Mouse (Mus musculus) erythroblast, embryonic 14.5 days (primary cell): Measurements from ENCODE around the gene Aspdh. TPM values are rescaled to one million over a fixed set of nuclear protein-coding genes. Genes with fewer than 3 reads are reported as not detected.

ENCODE experiments used
- H3K27me3 ChIP-seq: 2 replicates; pipeline ENCODE4 v1.6.1; 2012; ENCODE audit warnings: inconsistent platforms; ENCODE audit not compliant: control insufficient read depth
- H3K36me3 ChIP-seq: 2 replicates; pipeline ENCODE4 v1.6.1; 2012; ENCODE audit warnings: mild to moderate bottlenecking, inconsistent platforms; ENCODE audit not compliant: control insufficient read depth
- H3K4me1 ChIP-seq: 2 replicates; pipeline ENCODE4 v1.6.1; 2012; ENCODE audit warnings: inconsistent platforms; ENCODE audit not compliant: control insufficient read depth
- H3K4me3 ChIP-seq: replicated peaks from 2 replicates; pipeline ENCODE3; 2012; ENCODE audit warnings: moderate library complexity, mild to moderate bottlenecking, inconsistent platforms
- H3K9me3 ChIP-seq: 2 replicates; pipeline ENCODE4 v1.6.1; 2012; ENCODE audit warnings: low read length, inconsistent platforms, mixed read lengths; ENCODE audit not compliant: control insufficient read depth
- GATA1 ChIP-seq: IDR thresholded peaks from 2 replicates; pipeline ENCODE4 v1.6.1; 2012; ENCODE audit warnings: low read length, inconsistent platforms, mixed read lengths
- TAL1 ChIP-seq: IDR thresholded peaks from 3 replicates; pipeline ENCODE4 v1.6.1; 2012; ENCODE audit warnings: low read length, inconsistent platforms, mixed read lengths
- polyA plus RNA-seq: library from polyadenylated mRNA; stranded (reverse); fragments of >175 nt; gene quantifications from 2 replicates; pipeline ENCODE4 v1.2.3, GENCODE M21; 2012

Gene Aspdh
- polyA plus RNA-seq, 1 experiment = 0.17 TPM

GRCm38 (mm10) chr7:44435796-44436195, 29.4 kb upstream of the Aspdh start:
- H3K27me3 ChIP-seq = peaks cover 86% of the 10 kb centered on the region
- no peaks in the 10 kb centered on the region for H3K36me3 ChIP-seq
- H3K9me3 ChIP-seq = peaks cover 4% of the 10 kb centered on the region
- H3K4me3 ChIP-seq = no peak overlapping the region
- TF ChIP-seq TAL1 = no peak
- TF ChIP-seq GATA1 = no peak
- H3K4me1 ChIP-seq = peaks cover 60% of the 10 kb centered on the region

- H3K4me3 ChIP-seq = no peak overlapping the region
- H3K36me3 ChIP-seq = no peaks in the 10 kb centered on the region
- no peak for TF ChIP-seq TAL1
- no peak for TF ChIP-seq GATA1
- peaks cover 86% of the 10 kb centered on the region for H3K27me3 ChIP-seq
- H3K9me3 ChIP-seq = peaks cover 4% of the 10 kb centered on the region
- H3K4me1 ChIP-seq = peaks cover 60% of the 10 kb centered on the region
Measured at GRCm38 (mm10) chr7:44436267-44436666, 28.9 kb upstream of the Aspdh start.

GRCm38 (mm10) chr7:44437188-44437587, 28.0 kb upstream of the Aspdh start:
- Histone ChIP-seq H3K4me3 (no peak overlapping the region), H3K4me1 (peaks cover 62% of the 10 kb centered on the region), H3K9me3 (peaks cover 6% of the 10 kb centered on the region), H3K27me3 (peaks cover 86% of the 10 kb centered on the region), H3K36me3 (no peaks in the 10 kb centered on the region)
- TF ChIP-seq TAL1 (no peak), GATA1 (no peak)

GRCm38 (mm10) chr7:44437933-44438332, 27.3 kb upstream of the Aspdh start:
- H3K4me1 ChIP-seq = peaks cover 55% of the 10 kb centered on the region
- no peak for TF ChIP-seq TAL1
- no peak for TF ChIP-seq GATA1
- H3K27me3 ChIP-seq = peaks cover 87% of the 10 kb centered on the region
- H3K36me3 ChIP-seq = no peaks in the 10 kb centered on the region
- H3K9me3 ChIP-seq = peaks cover 6% of the 10 kb centered on the region
- no peak overlapping the region for H3K4me3 ChIP-seq

- Histone ChIP-seq H3K4me3 (no peak overlapping the region), H3K36me3 (no peaks in the 10 kb centered on the region), H3K9me3 (peaks cover 2% of the 10 kb centered on the region; the same call in 1 of the 2 replicates), H3K4me1 (peaks cover 39% of the 10 kb centered on the region), H3K27me3 (peaks cover 92% of the 10 kb centered on the region)
- TF ChIP-seq TAL1 (no peak), GATA1 (no peak)
Measured at GRCm38 (mm10) chr7:44439696-44440095, 25.5 kb upstream of the Aspdh start.

GRCm38 (mm10) chr7:44440479-44440878, 24.7 kb upstream of the Aspdh start:
- Histone ChIP-seq H3K27me3 (peaks cover 92% of the 10 kb centered on the region), H3K9me3 (peaks cover 2% of the 10 kb centered on the region; the same call in 1 of the 2 replicates), H3K36me3 (no peaks in the 10 kb centered on the region), H3K4me3 (no peak overlapping the region), H3K4me1 (peaks cover 31% of the 10 kb centered on the region)
- TF ChIP-seq TAL1 (no peak), GATA1 (no peak)

- TF ChIP-seq TAL1 = no peak
- TF ChIP-seq GATA1 = no peak
- no peak overlapping the region for H3K4me3 ChIP-seq
- H3K4me1 ChIP-seq = peaks cover 24% of the 10 kb centered on the region
- H3K36me3 ChIP-seq = no peaks in the 10 kb centered on the region
- H3K27me3 ChIP-seq = peaks cover 92% of the 10 kb centered on the region
- peaks cover 2% of the 10 kb centered on the region; the same call in 1 of the 2 replicates for H3K9me3 ChIP-seq
Measured at GRCm38 (mm10) chr7:44441180-44441579, 24.0 kb upstream of the Aspdh start.

- peaks cover 93% of the 10 kb centered on the region for H3K27me3 ChIP-seq
- H3K4me1 ChIP-seq = peaks cover 19% of the 10 kb centered on the region
- no peak for TF ChIP-seq GATA1
- no peak for TF ChIP-seq TAL1
- peaks cover 2% of the 10 kb centered on the region; the same call in 1 of the 2 replicates for H3K9me3 ChIP-seq
- H3K36me3 ChIP-seq = no peaks in the 10 kb centered on the region
- no peak overlapping the region for H3K4me3 ChIP-seq
Measured at GRCm38 (mm10) chr7:44441648-44442109, 23.5 kb upstream of the Aspdh start.

- Histone ChIP-seq H3K36me3 (no peaks in the 10 kb centered on the region), H3K27me3 (peaks cover 94% of the 10 kb centered on the region), H3K4me3 (no peak overlapping the region), H3K4me1 (peaks cover 15% of the 10 kb centered on the region), H3K9me3 (peaks cover 2% of the 10 kb centered on the region; the same call in 1 of the 2 replicates)
- no peak for TF ChIP-seq GATA1
- TF ChIP-seq TAL1 = no peak
Measured at GRCm38 (mm10) chr7:44442407-44442821, 22.8 kb upstream of the Aspdh start.
